Mouse (Mus musculus) right cerebral cortex, postnatal 14 days (tissue): ENCODE measurements around the gene 1700001C02Rik.

ENCODE experiments used
- DNase-seq: peaks from one replicate; pipeline ENCODE4 v3.0.0; 2022

1700001C02Rik gene

DNA sequence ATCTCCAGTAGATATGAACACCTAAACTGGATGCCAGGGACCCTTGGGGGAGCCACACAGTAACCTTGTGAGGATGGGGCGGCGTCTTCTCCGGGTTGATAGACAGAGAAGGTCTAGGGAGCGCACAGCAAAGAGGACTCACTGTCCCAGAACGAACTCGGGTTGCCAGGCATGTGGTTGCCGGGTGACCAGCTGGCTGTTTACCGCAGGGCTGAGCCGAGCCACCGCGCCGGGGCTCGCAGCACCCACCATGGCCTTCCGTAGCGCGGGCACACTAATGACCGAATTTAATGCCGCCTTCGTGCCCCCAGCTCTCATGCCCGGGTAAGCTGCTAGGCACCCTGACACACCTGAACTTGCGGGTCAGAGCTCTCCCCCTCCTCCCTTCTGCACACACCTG, at the start of gene 1700001C02Rik:
TSS of gene 1700001C02Rik (plus strand) at position 187 of the 400 bp plus-strand sequence.
- peak; percentile 40 for DNase-seq

DNA sequence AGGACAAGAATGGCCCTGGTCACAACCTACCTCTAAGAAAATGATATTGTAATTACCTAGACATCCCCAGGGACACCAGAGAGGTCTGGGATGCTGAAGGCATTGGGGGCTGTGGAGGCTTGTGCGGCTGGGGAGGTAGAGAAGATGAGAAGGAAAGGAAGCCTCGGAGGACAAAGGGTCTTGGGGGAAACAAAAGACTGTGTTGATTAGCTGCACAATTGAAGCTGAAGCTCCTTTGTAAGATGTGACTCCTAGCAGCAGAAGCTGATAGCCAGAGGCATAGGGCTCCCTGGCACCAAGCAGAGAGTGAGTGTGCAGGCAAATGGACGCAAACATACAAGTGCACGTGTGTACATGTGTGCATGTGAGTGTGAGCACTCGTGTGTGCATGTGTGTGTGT, 49.2 kb upstream of the 1700001C02Rik start:
- no peak for DNase-seq

DNA sequence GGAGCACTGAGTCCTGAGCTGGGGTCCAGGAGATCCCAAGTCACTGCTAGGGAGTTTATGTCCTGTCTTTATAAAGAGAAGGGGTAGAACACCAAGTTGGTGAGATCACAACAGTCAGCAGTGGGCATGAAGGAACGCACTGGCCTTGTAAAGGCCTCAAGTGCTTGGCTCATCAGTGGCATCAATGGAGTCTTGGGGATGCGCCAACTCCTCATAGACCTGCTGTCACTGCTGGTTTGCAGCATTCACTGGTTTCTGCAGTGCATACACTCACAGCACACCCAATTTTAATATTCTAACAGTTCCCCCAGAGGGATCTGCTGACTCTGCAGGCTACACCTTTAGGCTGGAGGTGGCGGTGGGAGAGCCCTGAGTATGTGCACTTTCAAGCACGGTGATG, 42.7 kb upstream of the 1700001C02Rik start:
- DNase-seq, result no peak

DNA sequence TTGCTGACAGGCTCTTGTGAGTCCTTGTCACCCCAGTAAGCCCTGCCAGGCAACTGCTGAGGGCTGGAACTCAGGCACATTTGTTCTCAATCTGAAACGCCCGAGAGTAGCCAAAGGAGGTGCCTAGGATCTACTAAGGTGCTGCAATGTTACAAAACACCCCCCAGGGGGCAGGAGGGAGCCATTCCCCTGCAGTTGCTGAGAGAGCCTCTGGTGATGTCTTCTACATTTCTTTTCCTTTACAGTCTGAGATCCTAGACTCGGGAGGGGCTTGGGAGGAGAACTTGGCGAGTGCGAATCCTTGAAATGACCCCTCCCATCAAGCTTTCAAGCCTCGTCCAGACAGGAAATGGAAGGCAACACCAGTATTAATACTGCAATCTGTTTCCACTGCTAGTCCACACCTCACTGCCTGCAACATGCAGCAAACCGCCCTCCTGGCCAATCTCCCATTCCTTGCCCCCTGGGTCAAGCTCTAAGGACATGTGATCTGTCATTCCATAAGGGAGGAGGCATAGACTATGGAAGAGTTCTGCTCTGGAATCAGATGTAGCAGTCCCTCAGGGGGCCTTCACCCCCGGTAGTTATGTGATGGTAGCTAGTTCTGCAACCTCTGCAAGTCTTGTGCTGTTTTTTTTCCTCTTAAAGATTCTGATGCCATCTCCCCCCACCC, 42.1 kb upstream of the 1700001C02Rik start:
- peak; percentile 48 for DNase-seq

DNA sequence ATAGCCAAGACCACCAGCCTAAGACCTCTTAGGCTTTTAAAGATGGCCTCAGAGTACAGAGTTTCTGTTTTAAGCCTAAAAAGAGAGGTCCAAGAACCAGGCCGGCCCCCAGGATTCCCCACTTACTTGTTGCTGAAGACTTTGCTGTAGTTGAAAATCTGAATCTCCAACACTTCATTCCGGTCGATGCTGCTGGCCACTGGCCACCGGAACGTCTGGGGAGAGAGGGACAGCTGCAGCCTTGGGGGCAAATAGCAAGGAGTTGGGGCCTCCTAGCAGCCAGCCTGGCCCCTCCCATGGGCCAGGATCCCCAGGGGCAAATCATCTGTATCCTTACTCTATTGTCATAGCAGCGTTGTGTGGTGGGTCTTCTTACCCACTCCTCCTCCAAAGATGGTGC, 38.4 kb upstream of the 1700001C02Rik start:
- DNase-seq, result no peak

DNA sequence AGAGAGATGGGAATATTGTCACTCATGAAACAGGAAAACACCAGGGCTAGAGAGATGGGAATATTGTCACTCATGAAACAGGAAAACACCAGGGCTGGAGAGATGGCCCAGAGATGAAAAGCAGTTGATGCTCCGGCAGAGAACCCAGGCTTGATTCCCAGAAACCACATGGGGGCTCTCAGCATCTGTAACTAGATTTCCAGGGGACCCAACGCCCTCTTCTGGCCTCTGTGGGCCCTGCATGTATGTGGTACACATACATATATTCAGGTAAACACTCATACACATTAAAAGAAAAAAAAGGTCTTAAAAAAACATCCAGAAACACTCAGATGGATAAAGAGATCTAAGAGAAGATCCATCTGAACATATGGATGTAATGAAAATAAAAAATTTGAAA, 26.9 kb upstream of the 1700001C02Rik start:
- no peak for DNase-seq

DNA sequence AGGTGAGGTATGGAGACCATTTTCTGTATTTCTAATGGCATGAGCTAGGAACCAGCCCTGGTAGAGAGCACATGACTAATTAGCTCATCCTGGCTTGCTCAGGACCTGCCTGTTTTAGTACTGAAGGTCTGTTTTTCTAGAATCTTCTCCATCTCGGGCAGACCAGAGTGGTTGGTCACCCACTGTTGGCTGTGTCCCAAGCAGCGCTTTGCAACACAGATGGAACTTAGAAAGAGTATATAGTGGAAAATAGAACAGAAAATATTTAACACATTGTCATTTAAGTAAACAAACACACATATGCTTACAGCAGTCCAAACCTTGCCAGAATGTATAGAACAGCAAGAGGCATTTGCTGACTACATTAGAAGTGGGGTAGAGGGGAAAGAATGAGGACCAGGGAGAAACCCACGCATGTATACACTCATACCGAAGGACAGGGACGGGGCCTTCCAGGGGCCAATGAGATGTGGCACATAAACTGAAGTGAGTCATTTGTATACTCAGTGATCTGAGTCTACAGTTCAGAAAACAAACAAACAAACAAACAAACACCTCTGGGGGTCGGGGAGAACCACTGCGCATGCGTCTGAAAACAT, 25.4 kb upstream of the 1700001C02Rik start:
- no peak for DNase-seq

DNA sequence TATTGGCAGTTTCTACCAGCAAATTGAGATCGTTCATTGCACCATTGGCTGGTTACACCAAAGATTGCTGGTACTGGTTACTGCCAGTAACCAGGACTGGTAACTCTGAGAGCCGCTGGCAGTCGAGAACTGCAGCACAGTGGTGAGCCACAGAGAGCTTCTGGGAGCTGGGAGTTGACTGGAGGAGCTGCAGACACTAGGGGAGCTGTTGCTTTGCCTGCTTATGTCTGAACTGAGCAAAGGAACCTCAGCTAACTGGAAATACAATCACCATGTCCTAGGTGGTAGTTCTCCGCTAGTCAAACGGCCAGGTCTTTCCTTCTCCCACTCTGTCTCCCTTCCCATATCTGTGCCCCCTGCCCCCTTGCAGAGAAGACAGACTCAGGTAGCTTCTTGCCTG, 23.7 kb upstream of the 1700001C02Rik start:
- peak; percentile 35 for DNase-seq

DNA sequence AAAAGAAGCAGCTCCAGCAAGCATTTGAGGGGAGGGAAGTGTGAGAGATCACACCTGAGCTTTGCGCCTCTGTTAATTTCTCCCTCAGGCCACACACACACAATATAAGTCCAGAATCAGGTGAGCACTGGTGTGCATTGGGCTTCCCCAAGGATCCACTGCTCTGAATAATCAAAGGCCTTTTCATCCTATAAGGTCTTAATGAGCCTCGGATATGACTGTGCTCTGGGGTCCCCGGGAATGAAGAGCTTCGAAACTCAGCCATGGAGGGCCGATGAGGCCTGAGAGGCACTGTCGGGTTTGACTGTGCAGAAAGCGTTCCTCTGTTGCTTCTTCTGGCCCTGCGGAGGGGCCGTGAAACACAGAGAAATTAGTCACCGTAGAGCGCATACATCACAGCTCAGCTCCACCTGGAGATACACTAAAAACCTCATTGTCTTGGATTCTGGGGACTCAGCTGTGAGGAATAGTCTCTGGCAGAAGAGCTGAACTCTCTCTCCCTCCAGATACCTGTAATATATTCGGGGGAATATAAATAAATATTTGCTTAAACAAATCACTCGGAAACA, 21.4 kb upstream of the 1700001C02Rik start:
- DNase-seq, result no peak

DNA sequence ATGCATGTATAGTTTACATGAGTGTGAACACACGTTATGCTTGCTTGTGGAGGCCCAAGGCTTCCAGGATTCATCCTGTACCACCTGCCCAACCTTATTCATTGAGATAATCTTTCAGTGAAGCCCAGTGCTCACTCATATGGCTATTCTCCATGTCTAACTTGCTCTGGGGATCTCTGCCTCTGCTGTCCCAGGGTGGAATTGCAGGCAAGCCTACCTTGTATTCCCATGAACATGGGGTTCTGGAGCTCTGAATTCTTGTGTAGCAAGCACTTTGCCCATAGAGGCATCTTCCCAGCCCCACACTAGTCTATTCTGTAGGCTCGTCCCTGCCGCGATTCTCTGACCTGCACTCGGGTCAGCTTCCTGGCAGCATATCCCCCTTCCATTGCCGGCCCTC, 9.8 kb upstream of the 1700001C02Rik start:
- peak; percentile 47 for DNase-seq

DNA sequence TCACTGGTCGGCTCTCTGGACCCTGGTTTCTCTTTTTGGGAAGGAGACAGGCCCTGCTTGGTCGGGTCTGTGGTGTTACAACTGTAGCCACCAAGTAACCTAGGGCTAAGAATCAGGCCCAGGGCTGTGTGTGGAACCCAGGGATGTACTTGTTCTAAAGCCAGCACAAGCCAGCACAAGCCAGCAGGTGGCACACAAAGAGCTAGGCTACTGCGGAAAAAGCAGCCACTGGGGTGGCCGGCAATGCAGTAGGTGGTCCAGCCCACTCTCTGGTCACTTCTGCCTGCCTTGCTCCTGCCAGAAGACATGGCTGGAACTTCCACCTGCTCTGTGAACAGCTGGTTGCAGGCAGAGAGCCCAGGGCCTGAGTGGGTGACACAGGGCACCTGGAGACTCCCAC, 5.7 kb upstream of the 1700001C02Rik start:
- DNase-seq, result no peak

DNA sequence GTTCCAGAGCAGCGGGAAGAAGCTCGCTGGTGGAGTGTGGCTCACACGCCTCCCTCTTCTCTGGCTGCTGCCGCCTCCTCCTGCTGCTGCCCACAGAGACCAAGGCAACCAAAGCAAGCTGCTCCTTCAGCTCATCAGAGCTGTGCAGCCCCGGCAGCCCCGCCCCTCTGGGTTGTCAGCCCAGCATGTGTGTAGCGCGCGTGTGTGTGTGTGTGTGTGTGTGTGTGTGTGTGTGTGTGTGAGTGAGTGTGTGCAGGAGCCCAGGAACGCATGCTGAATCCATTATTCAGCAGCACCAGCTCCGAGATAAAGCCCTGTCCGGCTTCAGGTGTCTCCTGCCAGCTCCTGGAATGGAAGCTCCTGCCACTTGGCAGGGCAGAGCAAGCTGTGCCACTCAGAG, 4.0 kb upstream of the 1700001C02Rik start, which contains the start of gene Otof:
TSS of gene Otof (minus strand) at position 112 of the 400 bp plus-strand sequence.
- DNase-seq, result peak; percentile 77

DNA sequence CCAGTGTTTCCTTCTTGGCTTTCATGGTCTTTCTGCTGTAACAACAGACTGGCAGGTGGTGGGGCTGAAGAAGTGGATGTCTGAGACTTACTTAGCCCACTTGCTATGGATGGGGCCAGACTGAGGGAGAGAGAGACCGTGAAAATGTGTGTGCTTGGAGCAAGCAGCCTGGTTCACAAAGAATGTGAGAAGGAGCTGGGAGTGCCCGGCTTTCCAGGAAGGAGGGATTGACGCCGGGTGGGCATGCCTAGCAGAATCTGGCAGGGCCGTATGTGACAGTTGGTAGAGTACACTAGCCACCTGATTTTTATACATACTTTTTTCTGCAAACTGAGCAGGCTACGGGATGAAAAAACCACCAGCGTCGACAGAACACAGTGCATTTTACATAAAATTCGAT, 468 bp downstream of the 1700001C02Rik start:
- peak; percentile 42 for DNase-seq

DNA sequence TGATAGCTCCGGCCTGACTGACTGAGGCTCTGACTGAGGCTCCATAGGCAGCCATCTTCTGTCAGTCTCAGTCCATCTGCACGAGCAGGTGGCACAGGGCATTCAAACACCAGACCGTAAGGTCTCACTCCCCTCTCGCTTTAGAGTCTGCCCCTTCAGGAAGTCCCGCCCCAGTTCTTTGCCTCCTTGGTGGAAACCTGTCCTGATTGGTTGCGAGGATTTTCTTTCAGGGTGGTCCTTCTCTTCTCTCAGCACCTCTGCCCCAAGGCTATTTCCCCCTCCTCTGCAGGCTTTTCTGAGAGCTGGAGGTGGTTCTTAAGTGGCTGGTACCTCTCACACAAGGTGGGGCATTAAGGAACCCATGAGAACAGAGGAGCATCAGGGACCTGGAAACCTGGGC, 4.6 kb downstream of the 1700001C02Rik start:
- no peak for DNase-seq

DNA sequence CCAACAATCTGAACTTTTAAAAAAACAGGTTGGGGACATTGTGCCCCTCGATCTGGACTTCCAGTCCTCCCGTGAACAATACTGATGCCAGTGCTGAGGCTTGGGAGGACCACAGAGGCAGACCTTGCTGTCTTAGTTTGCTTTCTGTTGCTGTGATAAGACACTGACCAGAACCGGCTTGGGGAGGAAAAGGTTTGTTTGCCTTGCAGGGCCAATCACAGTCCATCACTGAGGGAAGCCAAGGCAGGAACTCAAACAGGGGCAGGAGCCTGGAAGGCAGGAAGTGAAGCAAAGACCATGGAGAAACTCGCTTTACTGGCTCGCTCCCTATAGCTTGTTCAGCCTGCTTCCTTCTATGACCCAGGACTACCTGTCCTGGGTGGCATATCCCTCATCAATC, 6.3 kb downstream of the 1700001C02Rik start:
- no peak for DNase-seq

DNA sequence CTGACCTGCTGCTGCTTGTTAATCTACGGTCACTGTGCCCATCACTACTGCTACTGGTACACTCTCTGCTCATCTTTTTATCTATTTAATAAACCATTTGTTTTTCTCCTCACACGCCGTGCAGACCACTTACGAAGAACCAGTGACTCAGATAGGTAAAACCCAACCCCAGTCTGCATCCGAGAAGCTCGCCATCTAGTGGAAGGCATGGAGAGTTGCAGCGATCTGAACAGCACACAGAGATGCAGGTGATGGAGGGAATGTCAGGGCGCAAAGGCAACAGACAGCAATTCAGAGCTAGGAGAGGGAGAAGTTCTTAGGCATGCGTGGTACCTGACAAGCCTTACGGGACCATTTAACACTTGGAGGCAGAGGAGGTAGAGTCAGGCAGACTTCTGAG, 10.7 kb downstream of the 1700001C02Rik start:
- DNase-seq, result no peak

DNA sequence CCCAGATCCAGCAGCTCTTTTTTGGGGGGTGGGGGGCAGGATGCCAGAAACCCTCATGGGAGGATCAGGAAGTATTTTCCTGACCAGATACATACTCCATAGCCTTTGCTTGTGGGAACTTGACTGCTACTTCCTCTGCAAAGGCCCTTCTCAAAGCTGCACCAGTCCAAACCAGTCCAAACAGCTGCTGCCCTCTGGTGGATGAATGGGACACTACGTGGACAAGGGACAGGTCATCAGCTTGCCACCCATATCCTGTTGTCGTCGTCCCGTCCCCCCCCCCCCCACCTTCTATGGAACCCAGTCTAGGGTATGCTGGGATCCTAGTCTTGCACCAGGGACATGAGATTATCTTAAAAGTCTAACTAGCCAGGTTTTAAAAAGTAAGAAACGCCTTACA, 16.5 kb downstream of the 1700001C02Rik start:
- peak; percentile 72 for DNase-seq

DNA sequence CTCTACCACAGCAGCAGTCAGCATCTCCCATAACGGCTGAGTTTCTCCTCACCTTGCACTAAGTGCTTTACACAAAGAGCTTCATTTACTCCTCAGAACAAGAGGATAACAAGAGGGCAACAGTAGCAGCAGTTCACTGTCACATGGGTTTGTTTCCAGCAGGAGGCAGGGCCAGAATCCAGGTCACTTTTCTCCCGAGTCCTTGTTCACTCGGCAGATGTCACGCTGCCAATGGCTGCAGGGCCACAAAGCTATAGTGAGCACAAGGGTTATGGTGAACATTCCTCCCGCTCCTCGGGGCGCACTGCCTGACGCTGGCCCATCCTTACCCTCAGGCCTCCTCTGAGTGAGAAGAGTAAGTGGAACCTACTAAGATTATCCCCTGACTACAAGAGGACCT, 17.7 kb downstream of the 1700001C02Rik start:
- DNase-seq, result no peak

DNA sequence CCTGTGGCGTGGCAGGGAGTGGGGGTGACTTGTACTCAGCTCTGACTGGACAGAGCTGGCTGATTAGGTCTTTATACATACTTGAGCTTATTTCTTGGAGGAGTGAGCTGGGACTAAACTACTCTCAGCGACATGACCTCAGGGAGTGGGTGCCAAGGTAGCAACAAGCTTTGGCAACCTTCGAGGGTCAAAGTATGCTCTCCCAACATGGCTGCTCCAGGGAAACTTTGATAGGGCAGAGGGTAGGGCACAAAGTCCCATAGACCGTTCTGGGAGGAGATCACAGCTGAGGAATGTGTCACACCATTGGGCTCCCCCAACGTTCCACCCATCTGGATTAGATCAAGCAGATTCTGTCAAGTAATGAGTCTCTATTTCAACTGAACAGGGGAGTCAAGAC, 18.7 kb downstream of the 1700001C02Rik start:
- DNase-seq, result no peak

DNA sequence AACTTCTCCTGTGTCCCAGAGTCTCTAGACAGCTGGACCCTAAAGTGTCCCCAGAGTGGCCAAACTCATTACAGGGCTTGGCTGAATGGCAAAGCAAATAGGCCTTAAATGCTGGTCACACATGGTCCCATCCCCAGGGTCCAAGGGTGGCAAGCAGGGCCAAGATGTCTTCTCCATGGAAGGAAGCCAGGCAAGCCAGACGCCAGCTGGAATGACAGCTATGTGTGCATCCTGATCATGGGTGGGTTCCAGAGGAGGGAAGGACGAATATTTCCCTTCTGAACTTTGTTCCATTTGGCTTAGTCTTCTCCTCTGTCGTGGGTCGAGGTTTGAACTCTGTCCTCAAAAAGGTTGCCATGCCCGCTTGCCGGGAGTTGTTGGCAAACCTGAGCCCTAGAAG, 19.3 kb downstream of the 1700001C02Rik start:
- DNase-seq, result no peak

DNA sequence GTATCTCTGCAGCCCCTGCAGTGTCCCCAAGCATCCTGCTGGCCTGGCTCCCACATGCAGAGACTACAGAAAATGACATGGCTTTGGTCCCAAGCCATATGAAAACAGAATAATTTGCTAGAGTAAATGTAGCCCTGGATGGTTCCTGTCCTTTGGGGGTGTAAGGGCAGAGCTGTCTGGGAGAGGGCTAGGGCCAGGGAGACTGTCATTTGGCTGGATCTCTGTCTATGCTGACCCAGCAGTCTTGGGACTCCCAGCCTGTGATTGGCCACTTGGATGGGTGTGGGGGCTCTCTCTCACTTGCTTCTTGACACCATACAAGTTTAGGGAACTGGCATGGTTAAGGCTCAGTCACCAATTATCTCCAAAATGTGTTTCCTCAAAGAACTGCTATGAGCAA, 24.4 kb downstream of the 1700001C02Rik start:
- no peak for DNase-seq

DNA sequence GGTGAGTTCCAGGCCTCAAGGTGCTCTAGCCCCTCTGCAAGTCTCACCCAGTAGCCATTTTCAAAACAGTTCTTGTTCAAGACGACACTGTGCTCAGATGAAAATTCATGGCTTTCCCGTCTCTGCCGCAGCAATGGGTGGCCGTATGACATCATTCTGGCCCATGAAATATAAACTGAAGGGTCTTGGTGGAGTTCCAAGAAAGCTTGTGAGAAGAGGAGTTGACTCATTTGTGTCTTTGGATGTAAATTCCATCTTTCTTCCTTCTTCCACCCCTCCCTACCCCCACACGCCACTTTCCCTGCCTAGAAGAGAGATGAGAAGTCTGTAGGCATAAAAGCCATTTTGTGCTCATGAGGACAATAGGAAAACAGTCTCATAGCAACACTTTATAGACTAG, 25.0 kb downstream of the 1700001C02Rik start:
- DNase-seq, result no peak

DNA sequence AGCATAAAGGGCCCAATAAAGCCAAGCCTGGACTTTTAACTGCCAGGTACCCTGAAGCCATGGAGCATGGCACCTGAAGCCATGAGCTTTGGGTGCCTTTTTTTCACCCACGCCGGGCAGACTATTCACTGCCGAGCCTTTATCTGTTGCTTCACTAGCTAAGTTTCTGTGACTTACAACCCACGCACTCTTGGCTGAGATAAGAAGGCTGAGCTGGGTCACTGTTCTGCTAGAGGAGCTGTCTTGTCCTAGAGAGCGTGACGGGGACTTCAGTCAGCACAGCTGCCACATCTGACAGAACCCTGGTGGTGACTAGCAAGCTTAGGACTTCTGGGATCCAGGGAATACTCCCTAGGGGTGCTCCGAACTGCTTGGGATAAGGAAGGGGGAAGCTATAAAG, 27.9 kb downstream of the 1700001C02Rik start:
- DNase-seq, result no peak

DNA sequence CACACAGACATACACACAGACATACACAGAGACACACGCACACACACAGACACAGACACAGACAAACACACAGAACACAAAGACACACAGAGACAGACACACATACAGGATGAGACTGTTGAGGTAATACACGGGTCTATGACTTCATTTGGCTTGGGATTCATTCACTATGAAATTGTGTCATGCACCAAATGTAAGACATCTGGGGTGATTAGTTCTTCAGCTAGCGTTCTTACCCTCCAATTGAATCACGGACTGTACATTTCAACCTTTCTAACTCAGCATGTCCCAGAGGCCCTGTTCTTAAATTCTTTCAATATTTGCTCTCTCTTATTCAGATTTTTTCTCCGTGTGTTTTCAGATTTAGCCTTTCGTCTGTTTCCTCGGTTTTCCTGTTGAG, 28.8 kb downstream of the 1700001C02Rik start:
- no peak for DNase-seq

DNA sequence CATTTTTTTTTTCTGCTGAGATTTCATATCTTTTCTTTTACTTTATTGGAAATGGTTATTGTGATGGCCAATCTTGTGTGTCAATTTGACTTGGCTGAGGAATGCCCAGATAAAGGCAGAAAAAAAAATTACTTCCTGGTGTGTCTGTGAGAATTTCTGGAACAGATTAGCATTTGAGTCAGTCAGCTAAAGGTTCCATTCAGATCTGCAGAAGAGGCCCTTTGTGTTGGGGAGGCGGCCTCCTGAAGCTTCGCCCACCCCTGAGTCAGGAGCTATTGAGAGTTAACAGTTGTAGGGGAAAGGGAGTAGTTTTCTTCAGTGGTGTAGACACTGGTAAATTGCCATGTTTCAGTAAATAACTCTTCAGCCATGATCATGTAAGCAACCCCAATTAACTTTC, 29.4 kb downstream of the 1700001C02Rik start:
- DNase-seq, result no peak
